Mouse (Mus musculus) CD4-positive helper T cell, adult 2 months (primary cell): ENCODE measurements around the gene Cd164l2.

Source experiments
- DNase-seq: peaks from one replicate; pipeline ENCODE4 v3.0.0-alpha.2; 2012; ENCODE audit warnings: low read depth, missing footprints, low spot score

Cd164l2 gene

DNA sequence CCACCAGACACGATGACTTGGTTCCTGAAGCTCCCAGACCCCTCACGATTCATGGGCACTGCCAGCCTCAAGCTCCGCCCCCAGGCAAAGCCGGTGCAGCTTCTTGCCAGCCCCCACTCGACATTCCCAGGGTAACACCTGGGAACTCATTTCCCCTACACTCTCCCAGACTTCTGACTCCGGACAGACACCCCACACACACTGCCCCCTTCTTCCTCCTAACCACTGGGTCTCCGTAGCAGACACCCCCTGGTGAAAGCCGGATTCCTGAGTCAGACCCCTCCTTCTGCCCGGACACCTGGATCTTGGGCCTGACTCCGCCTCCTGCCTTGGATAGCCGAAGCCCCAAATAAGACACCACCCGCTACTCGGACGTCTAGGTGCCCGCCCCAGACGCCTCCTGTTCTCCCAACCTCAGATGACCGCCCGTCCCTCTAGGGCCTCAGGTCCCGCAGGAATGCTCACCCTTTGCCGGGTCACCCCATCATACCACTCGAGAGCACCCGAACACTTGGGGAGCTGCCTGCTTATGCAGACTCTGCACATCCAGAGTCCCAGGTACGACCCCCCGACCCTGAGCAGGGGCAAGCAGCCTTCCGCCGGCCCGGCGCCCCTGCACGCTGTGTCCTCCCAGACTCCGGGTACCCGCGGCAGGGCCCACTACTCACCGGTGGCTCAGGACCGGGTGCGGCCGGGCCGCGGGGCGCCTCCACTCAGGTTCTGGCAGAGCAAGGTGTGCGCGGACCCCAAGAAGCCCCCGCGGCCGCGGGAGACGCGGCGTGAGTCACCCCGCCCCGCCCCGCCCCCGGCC lies at the start of gene Cd164l2, which contains the start of gene Gpr3:
TSS of gene Cd164l2 (plus strand) at position 381 of the 811 bp plus-strand sequence.
TSS of gene Gpr3 (minus strand) at position 786 of the 811 bp plus-strand sequence.
- peak; percentile 27 for DNase-seq

DNA sequence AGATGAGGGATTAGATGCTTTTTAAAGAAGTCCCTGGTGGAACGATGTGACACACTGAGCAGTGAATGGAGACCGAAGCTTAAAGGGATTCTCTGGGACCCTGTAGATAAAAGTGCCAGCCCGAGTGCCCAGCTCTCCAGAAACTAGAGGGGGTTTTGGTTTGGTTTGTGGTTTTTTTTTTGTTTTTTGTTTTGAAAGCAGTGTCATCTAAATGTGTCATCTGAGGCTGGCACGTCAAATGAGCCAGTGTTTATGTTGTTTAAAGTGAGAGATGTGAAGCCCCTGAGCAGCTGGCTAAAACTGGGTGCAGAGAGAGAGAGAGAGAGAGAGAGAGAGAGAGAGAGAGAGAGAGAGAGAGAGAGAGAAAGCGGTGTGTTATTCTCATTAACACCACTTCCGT lies 49.7 kb upstream of the Cd164l2 start:
- peak; percentile 78 for DNase-seq

GRCm38 (mm10) chr4:133166773-133167172 lies 45.2 kb upstream of the Cd164l2 start:
- no peak for DNase-seq

GRCm38 (mm10) chr4:133169237-133170055 lies 42.5 kb upstream of the Cd164l2 start:
- peak; percentile 75 for DNase-seq

DNA sequence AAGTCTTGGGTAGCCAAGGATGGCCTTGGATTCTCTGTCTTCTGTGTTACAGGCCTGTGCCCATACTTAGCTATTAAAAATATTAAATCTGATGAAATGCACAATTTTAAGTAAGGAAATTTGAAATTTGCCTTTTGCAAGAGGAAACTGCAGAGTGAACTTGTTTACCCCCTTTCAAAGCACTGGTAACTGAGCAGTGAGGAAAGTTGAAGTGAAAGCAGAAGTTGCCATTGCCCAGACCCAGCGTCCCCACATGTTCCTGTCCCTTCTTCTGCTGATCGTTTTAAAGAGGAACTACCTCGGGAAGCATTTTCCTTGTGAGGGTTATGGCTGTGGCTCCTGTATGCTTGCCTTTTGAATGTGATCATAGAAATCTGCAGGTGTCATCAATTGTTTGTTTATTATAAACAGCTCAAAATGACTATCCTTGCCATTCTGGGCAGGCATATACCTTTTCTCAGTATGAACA lies 41.8 kb upstream of the Cd164l2 start:
- peak; percentile 29 for DNase-seq

DNA sequence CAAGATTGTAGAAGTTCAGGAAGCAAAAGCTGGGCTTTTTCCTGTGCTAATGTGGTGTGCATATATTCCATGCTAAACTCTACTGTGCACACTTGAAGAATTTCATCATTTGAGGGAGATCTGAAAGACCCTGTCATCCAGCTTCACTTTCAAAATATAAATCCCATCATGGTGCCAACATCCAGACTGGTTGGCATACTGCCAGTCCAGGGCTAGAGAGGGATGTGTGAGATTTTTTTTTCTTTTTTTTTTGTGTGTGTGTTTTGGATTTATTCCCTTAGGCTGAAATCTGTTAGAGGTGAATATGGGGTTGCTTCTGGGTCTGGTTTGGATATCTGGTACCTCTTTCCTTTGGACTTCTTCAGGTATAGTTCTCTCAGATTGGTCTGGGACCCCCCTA lies 41.3 kb upstream of the Cd164l2 start:
- DNase-seq: no peak

GRCm38 (mm10) chr4:133172451-133172850 lies 39.5 kb upstream of the Cd164l2 start:
- DNase-seq: no peak

- DNase-seq: peak; percentile 65
Measured at GRCm38 (mm10) chr4:133174361-133174760, 37.6 kb upstream of the Cd164l2 start.

DNA sequence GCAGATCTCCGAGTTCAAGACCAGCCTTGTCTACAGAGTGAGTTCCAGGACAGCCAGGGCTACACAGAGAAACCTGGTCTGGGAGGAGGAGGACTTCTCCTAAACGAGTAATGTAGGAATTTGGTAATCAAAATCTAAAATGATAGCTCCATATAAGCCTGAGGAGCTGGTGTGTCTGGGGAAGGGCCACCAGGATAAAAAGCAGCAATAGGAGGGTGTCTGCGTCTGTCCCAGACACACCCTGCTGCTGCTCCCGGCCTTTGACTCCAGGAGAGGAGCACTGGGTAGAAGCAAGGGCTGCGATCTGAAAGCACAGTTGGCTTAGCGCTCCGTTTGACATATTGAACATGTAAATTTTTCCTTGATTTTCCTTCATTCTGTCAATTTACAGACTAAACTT lies 36.7 kb upstream of the Cd164l2 start:
- DNase-seq: no peak

GRCm38 (mm10) chr4:133175998-133176760 lies 35.8 kb upstream of the Cd164l2 start:
- peak; percentile 51 for DNase-seq

DNA sequence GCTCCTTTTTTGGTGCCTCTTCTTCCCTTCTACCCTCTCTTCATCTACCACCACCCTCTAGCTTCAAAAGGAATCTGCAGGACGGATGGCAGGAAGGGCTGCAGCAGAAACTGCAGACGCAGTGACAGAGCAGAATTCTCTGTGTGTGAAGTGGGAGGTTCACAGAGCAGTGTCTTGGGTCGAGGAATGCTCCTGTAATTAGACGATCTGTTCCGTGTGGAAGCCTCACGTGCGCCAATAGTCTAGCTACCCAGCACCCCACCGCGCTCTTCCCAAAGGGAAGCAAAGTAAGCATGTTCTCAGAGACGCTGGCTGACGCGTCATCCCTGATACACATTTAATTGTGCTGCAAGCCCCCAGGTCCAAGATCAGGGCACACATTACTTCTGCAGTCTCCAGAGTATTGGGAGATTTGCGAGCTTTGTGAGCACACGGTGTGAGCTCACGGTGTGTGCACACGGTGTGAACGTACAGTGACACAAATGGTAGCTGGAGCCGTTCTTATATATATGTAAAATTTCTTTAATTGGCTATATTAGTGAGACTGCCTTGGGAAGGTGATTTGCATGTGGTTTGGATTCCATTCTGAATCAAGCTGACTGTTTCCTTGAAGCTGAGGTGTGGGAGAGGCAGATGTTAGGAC lies 35.0 kb upstream of the Cd164l2 start:
- DNase-seq: no peak

- DNase-seq: no peak
Measured at GRCm38 (mm10) chr4:133178305-133178704, 33.6 kb upstream of the Cd164l2 start.

DNA sequence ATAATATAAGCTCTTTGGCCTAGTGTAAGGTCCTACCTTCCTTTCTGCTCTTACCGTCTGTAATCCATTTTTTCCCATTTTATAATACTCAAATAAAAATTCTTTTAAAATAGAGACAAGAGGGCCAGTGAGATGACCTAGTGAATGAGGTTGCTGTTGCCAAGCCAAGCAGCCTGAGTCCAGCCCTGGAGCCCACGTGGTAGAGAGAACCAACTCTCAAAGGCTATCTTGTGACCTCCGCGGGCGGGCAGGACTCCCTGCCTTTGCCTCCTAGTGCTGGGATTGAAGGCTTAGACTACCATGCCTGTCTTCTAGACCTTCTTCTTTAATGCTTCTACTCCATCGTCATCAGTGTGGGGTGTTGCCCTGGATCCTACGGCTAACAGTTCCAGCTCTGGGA lies 32.7 kb upstream of the Cd164l2 start:
- no peak for DNase-seq

DNA sequence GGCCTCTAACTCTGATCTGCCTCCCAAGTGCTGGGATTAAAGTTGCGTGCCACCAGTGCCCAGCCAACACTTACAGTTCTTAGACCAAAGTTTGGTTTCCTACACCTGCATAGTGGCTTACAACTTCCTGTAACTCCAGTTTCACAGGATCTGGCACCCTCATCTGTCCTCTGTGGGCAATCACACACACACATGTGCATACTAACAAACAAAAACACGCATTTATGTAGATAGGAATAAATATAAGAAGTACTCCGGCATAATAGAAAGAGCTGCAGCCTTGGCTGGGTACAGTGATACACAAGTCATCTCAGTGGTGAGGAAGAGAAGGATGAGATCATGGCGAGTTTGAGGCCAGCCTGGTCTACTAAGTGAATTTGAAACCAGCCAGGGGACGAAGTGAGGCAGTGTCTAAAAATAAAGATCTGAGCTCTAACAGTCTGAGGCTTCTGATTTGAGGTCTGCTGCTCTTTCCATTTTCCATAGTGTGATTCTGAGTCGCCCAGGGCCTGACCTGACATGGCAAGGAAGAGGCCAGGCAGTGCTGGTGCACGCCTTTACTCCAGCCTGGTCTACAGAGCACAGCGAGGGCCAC lies 29.4 kb upstream of the Cd164l2 start:
- peak; percentile 35 for DNase-seq

GRCm38 (mm10) chr4:133184031-133184897 lies 27.7 kb upstream of the Cd164l2 start:
- no peak for DNase-seq

- DNase-seq: peak; percentile 87
Measured at GRCm38 (mm10) chr4:133184898-133185665, 26.8 kb upstream of the Cd164l2 start.

DNA sequence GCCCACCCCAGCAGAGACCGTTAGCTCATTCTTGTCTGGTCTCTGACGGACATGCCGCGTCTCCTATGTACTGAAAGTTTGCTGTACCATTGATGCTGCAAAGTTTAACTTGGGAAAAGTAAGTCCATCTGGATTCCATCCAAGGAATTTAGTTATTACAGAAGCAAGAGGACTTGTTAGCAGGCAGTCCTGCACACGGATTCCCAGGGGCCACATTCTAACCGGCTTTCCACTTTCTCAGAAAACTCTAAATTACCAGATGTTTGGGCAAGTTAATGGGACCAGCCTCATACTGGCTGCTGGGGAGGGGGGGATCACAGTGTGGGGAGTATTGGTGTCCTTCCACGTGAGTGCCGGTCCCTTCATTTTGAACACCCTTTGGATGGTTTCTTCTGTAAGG lies 26.0 kb upstream of the Cd164l2 start:
- DNase-seq: no peak

- peak; percentile 31 for DNase-seq
Measured at GRCm38 (mm10) chr4:133186856-133187255, 25.1 kb upstream of the Cd164l2 start.

GRCm38 (mm10) chr4:133189396-133189795 lies 22.5 kb upstream of the Cd164l2 start:
- no peak for DNase-seq
